Mouse (Mus musculus) v-Abl transformed pro-B cells (cell line): ENCODE measurements around the gene Mas1.

ENCODE experiments used
- in situ Hi-C, 2 experiments: fragments of 400-800 bp; cut with MboI; formaldehyde crosslinking; loops; one replicate each; pipeline ENCODE4 v1.15.1; 2025; ENCODE audit not compliant: unreplicated experiment in 2 of 2

Mas1 gene

GRCm38 (mm10) chr17:12791420-12791819 lies 76.5 kb downstream of the Mas1 start:
- in situ Hi-C loops: no loop called here

GRCm38 (mm10) chr17:12791079-12791406 lies 76.9 kb downstream of the Mas1 start:
- in situ Hi-C loops: no loop called here
